Mouse (Mus musculus) left cerebral cortex, adult 2 months (tissue): ENCODE results near the gene Nebl. TPM values are rescaled to one million over a fixed set of nuclear protein-coding genes. Genes with fewer than 3 reads are reported as not detected.

Experiments used
- DNase-seq, 2 experiments: peaks; one replicate each; pipeline ENCODE4 v3.0.0; 2021 to 2022; ENCODE audit warnings: low spot score in 2 of 2, mixed read lengths in 1 of 2; ENCODE audit errors: extremely low spot score in 1 of 2
- H3K27ac ChIP-seq: fragments of 200-600 bp; 2 replicates; pipeline ENCODE4 v1.8.1; 2022
- H3K4me3 ChIP-seq: fragments of 200-600 bp; 2 replicates; pipeline ENCODE4 v1.8.1; 2022
- CTCF ChIP-seq: fragments of 200-600 bp; IDR thresholded peaks from 2 replicates; pipeline ENCODE4 v1.8.1; 2022; ENCODE audit warnings: antibody characterized with exemption, mild to moderate bottlenecking, moderate library complexity
- intact Hi-C: fragments of 180-260 bp; cut with DNase I; formaldehyde crosslinking; loops from one replicate; pipeline ENCODE4 v1.15.1; 2025
- total RNA-seq, 2 experiments: library from RNA; stranded (reverse); gene quantifications; 2 replicates each; pipeline ENCODE4 v1.2.3; 2021

The Nebl gene
- total RNA-seq, 2 experiments from 2014 or later: 80.3 to 80.9 TPM

- intact Hi-C loops: loop anchor here (10.0 kb wide), 1 partner anchor 203 kb away; the partner anchor contains the start of gene Nebl
- no peak for TF ChIP-seq CTCF
- H3K27ac ChIP-seq: no peak overlapping the region
- no peak overlapping the region for H3K4me3 ChIP-seq
- peak; percentile 37 to 48 for DNase-seq
Measured at GRCm38 (mm10) chr2:17531355-17532105, 199.7 kb downstream of the Nebl start.

GRCm38 (mm10) chr2:17525739-17526526, 205.3 kb downstream of the Nebl start:
- intact Hi-C loops: no loop called here
- Histone ChIP-seq H3K27ac (no peak overlapping the region), H3K4me3 (no peak overlapping the region)
- no peak for DNase-seq
- no peak for TF ChIP-seq CTCF

GRCm38 (mm10) chr2:17525211-17525610, 206.1 kb downstream of the Nebl start:
- no peak overlapping the region for H3K27ac ChIP-seq
- DNase-seq: no peak
- no peak for TF ChIP-seq CTCF
- intact Hi-C loops: no loop called here
- H3K4me3 ChIP-seq: no peak overlapping the region

DNA sequence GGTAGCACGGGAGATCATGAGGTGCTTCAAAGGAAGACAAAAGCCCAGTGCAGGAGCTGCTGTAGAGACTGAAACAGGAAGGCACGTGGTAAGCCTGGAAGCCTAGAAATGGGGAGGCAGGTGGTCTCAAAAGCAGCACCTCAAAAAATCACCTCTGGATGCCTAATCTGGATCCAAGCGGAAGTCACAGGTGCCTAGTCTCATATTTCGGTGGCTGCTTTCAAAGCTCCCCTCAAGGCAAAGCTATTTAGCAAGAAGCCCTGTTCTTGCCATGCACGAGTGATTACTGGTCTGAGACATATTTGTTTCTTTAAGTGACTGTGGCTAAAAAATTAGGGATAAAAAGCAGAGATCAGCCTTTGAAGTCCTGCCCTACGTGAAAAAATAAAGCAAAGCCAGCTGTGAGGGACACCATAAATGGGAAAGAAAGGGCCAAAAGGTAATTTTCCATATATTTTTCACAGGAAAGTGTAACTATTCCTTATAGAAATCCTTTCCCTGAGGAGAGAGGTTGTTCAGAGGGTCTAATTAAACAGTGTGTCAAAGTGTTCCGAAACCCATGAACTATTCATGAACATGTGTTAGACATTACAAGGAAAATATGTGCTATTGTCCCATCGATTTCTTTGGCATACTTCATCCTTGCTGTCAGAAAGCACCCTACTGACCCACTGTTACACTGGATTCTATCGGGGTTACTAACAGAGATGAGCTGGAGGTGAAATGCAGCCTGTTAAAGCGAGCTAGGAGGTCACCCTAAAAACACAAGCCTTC, 206.9 kb downstream of the Nebl start:
- H3K4me3 ChIP-seq: no peak overlapping the region
- no peak for TF ChIP-seq CTCF
- H3K27ac ChIP-seq: no peak overlapping the region
- intact Hi-C loops: no loop called here
- no peak for DNase-seq

DNA sequence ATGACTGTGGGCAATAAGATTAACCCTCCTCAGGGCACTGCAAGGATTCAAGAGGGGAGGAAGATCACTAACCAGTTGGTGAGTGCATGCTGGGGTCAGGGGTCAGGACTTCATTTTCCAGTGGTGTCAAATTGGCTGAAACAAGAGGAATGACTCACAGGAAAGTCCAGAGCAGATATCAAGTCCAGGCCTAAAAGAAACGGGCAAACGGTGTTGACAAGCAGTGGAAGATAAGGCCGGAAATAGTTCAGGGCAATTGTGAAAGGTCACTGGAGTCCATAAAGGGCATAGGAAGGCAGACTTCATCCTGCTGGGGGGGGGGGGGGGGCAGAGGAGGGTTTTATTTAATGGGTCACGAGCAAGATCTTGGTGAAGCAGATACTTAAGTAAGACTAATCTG, 207.5 kb downstream of the Nebl start:
- intact Hi-C loops: no loop called here
- no peak overlapping the region for H3K4me3 ChIP-seq
- TF ChIP-seq CTCF: no peak
- H3K27ac ChIP-seq: no peak overlapping the region
- no peak for DNase-seq

- no peak for DNase-seq
- Histone ChIP-seq H3K4me3 (no peak overlapping the region), H3K27ac (no peak overlapping the region)
- no peak for TF ChIP-seq CTCF
- intact Hi-C loops: no loop called here
Measured at GRCm38 (mm10) chr2:17515686-17516085, 215.6 kb downstream of the Nebl start.

GRCm38 (mm10) chr2:17514765-17515164, 216.5 kb downstream of the Nebl start:
- no peak for DNase-seq
- intact Hi-C loops: no loop called here
- no peak overlapping the region for H3K4me3 ChIP-seq
- H3K27ac ChIP-seq: no peak overlapping the region
- no peak for TF ChIP-seq CTCF

- H3K4me3 ChIP-seq: no peak overlapping the region
- DNase-seq: no peak
- no peak overlapping the region for H3K27ac ChIP-seq
- TF ChIP-seq CTCF: no peak
- intact Hi-C loops: no loop called here
Measured at GRCm38 (mm10) chr2:17509942-17510341, 221.3 kb downstream of the Nebl start.

GRCm38 (mm10) chr2:17507362-17507761, 223.9 kb downstream of the Nebl start:
- intact Hi-C loops: no loop called here
- H3K27ac ChIP-seq: no peak overlapping the region
- TF ChIP-seq CTCF: peak; percentile 36
- no peak for DNase-seq
- no peak overlapping the region for H3K4me3 ChIP-seq

DNA sequence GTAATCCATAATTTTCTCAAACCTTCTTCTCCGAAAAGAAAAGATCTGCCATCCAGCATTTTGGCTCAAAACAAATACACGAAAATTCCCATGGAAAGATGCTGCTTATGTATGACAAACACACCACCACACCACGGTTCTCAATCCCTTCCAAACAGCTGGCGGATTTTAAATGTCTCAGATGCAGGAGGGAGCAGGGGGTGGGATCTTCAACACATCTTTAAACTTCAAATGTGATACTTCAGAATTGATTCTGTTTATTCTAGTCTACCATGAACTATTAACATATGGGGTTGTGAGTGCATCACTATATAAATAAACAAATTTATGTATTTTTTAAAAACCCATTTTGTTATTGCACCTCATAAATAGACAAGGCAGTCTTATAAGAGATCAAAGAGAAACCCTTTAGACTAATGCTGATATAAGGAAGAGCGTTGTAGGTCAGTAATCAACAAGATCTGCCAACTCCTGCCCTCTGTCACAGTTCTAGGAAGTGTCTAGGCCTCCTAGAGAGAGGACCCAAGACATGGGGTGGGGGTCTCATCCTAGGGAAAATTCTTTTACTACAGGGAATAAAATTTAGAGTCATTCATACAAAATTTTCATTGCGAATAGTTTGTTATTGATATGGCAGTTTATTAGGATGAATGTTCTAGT, 227.0 kb downstream of the Nebl start:
- intact Hi-C loops: no loop called here
- Histone ChIP-seq H3K27ac (no peak overlapping the region), H3K4me3 (no peak overlapping the region)
- no peak for DNase-seq
- no peak for TF ChIP-seq CTCF

DNA sequence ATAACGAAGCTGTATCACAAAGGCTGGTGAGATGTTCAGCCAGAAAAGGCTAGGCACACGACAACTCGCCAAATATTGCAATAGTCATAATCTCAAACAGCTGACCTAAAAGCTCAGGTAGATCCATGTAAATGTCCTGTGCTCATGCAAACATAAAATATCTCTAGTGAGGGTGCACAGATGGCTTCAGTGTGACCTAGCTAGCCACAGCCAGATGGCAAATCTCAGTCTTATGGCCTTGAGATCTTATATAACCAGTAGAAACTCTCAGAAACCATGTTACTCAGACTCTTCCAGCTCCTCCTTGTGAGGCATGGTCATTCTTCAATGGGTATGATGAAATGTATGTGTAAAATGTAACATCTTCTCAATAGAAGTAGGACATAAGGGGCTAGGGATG, 230.2 kb downstream of the Nebl start:
- TF ChIP-seq CTCF: no peak
- intact Hi-C loops: no loop called here
- no peak overlapping the region for H3K4me3 ChIP-seq
- DNase-seq: no peak
- H3K27ac ChIP-seq: no peak overlapping the region
